Mouse (Mus musculus): ENCODE measurements around the gene 1700011M02Rik.
A peak's percentile ranks its signal among the peaks of the same experiment; 100 is the strongest.
"Not testable (repeated sequence)": the region's sequence is repeated elsewhere in the genome, so short reads cannot be mapped to it uniquely, and the experiment has no call there.

Gene 1700011M02Rik

DNA sequence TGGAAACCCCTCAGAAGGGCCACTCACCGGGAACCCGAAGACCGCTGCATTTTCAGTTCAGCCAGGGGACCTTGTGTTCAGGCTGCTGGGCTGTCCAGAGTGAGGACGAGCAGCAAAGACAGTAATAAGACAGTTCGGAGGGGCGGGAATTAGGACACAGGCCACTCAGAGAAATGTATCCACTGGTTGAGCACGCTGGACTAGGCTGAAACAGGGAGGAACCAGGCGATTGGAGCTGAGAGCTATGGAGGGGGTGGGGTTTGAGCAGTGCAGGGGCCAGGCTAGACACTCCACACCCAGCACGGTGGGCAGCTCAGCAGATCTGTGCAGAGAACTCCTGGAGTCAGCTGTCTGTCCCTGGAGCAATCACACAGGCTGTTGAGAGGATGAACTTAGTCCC, at the start of gene 1700011M02Rik, which contains the start of gene Dmrtc1a:
Gene 1700011M02Rik, plus strand, starts transcription at position 319 of the 400 bp plus-strand sequence.
Gene Dmrtc1a, minus strand, starts transcription at position 101 of the 400 bp plus-strand sequence.
- DNase-seq: not testable (repeated sequence)

DNA sequence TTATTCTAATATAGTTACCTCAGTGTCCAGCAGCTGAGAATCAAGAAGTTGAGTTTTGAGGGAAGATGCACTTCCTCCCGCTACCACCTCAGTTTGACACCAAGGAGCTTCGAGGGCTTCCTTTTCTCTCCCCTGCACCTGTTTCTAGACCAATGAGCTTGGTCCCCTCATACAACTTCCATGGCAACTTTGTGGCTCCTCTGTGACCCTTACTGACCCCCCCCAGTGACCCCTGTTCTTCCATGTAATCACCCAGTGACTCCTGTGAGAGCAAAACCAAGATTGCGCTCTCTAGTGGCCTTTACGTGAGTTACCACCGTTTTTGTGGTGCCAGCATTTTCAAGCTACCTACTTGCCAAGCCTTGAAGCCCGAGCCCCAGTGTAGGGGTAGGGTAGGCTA, 40.8 kb upstream of the 1700011M02Rik start, which contains the start of gene 1700031F05Rik:
Gene 1700031F05Rik, minus strand, starts transcription at position 101 of the 400 bp plus-strand sequence.
- DNase-seq: no peak

DNA sequence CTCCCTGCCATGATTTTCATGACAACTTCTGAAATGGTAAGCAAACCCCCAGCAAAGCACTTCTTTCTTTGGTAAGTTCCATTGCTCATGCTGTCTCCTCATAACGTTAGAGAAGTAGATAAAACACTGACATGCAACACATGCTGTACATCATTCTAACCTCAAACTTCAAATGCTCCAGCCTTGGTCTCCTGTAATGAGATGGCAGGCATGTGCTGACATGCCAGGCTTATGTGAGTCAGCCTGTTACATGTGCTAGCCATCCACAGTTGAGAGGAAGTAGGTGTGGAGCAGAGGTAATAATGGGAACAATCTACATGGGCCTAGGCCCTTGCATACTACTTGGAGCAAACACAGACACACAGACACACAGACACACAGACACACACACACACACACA, 6.1 kb downstream of the 1700011M02Rik start:
- not testable (repeated sequence) for DNase-seq

DNA sequence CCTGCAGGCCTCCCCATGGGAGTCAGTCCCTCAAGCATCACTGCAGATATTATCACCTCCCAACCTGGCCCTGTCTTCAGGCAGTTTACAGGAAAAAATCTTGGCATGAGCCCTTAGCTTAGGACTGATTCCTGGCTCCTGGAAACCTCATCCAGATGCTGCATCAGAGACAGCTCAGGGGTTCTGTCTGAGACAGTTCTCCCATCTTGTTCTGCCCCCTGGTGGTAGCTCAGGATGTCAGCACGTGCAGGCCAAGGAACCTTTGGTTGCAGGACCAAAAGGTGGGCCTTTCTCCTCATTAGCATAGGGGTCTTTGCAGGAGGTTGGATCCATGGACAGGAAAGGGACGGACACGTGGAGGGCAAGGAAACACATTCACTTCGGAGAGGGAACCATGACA, 18.0 kb downstream of the 1700011M02Rik start:
- DNase-seq: peak; percentile 42

DNA sequence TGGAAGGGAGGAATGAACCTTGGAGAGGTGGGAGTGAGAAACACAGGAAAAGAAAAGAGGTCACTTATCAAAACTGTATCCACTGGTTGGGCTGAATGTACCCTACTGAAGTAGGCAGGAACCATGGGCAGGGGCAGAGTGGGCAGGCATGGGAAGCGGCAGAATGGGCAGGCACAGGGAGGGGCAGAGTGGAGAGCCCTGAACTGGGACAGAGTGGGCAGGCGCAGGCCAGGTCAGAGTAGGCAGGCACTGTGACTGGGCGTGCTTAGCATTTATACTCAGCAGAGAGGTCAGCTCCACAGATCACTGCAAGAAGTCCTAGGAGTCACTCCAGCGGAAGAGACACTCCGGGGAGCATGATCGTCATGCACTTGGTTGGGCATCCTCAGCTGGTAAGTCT, 19.4 kb downstream of the 1700011M02Rik start, which contains the start of gene 1700018G05Rik:
Gene 1700018G05Rik, plus strand, starts transcription at position 301 of the 400 bp plus-strand sequence.
- DNase-seq: not testable (repeated sequence)

DNA sequence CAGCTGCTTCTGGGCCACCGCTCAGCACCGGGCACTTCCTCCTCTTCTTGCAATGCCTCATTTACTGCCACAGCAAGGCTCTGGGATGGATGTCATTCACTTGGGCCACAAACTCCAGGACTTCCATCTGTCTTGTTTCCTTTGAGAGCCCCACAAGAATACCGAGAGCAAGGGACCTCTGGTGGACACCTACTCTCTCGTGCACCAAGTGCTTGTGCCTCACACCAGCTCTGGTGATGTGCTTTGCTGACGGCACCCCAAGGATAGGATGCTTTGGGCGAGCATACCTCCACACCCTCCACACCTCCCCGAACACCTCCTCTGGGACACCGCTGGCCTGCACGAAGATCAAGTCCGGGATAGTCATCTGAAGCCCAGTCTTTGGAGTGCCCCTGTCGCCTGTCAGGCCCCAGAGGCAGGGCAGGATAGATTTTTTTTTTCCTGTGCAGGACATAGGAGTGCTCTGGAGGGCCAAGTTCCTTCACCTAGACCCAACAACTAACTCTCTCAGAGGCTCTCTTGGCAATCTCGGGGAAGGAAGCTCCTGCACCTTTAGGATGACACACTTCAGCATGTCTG, 24.4 kb downstream of the 1700011M02Rik start:
- peak; percentile 7 for DNase-seq

DNA sequence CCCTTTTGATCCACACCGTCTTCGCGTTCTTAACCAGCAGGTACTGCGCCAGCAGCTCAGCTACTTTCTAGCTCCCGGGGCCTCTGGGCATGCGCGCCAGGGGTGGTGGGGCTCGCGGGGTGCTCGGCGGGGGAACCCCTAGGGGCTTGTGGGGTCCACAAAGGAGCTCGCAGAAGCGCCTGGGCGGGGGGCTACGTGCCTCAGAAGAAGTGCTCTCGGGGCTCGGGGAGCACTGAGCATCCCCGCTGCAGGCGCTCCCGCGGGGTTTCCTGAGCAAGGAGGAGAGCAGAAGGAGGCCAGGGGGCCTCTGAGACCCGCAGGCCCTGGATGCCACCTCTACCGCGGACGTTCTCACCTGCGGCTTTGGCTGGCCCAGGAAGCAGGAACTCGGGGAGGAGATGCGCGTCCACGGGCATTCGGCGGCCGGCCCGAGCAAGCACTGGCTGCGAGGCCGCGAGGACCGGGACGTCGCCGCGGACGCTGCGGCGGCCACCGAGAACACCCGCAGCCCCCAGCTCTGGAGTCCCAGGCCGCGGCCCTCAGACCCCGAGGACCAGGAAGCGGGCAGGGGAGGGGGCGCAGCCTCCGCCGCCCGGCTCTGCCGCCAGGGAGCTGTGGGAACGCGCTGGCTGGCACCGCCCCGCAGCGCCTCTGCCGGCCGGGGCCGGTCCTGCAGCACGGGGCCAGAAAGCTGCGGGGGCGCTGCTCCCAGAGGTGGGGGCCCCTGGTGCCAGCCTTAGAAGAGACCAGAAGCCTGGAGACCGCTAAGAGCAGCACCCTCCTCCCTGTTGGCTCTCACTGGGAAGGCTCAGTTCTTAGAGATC, 25.1 kb downstream of the 1700011M02Rik start:
- DNase-seq: peak; percentile 73

DNA sequence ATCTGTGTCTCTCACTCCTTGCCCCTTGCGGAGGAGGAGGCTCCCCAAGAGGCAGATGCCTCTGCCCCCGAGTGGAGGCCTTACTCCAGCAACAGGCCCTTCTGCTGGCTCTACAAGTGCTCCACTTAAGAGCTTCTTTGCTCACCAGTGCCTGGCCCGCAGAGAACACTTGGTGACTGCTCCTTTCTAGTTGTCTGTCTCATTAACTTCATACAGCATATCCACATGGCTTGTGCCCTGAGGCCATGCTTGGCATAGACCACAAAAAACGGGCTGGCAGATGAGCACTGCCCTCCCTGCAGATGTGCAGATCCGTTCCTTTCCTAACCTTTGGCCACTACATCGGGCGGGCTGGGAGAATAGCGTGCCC, 25.7 kb downstream of the 1700011M02Rik start:
- DNase-seq: no peak

DNA sequence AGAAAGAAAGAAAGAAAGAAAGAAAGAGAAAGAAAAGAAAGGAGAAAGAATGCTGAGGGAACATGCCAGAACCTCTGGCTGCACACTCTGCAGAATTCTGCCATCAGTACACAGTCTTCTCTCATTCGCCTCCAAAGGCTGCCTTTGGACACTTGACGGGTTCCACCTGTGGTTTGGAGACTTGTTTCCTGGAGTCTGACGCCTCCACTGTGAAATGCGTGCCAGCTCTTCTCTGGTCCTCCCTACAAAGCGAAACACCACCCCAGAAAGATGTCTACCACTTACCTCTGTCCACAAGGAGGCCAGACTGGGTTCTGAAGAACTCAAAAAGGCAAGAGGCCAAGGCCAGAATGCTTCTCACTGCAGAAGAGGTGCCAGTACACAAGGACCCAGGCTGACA, 28.0 kb downstream of the 1700011M02Rik start:
- no peak for DNase-seq

DNA sequence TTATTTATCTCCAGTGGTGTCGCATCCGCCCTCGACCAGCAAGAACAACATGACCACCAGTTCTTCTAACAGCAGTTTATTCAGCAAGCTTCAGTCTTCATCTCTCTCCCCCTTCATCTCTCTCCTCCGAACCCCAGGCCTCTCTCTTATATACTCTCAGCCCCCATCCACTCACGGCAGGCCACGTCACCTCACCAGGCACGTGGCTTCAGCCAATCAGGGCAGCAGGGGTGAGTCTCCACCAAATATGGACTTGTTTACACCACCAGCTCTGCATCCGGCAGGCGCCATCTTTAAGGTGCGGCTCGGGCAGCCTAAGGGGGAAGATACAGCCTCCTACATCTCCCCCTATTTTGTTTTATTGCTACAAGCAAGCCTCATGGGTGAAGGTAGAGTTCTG, 41.4 kb downstream of the 1700011M02Rik start:
- not testable (repeated sequence) for DNase-seq

DNA sequence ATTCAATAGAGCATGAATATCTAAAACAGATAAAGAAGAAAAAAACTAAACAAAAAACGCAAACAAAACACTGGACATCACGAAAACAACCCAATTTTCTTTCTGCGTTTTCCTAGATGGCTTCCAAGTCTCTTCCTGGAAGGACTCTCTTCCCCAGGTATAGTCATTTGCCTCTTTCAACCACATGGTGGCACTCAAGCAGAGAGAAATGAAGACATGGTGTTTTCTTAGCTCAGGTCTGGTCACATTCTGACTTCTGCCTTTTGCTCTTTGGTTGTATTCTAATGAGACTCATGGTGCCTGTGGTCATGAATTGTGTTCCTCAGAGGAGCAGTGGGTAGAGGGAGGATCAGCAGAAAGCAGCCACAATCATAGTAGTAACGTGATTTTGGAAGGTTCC, 50.2 kb downstream of the 1700011M02Rik start:
- no peak for DNase-seq

Measured in right cerebral cortex, postnatal 25 days (tissue).